Mouse (Mus musculus): Measurements from ENCODE around the gene Fbl.
"Not testable (repeated sequence)": the region's sequence is repeated elsewhere in the genome, so short reads cannot be mapped to it uniquely, and the experiment has no call there.

Fbl gene

GRCm38 (mm10) chr7:28169489-28170422 lies at the start of gene Fbl:
Gene Fbl, plus strand, starts transcription at chr7:28169710.
- DNase-seq = peak; percentile 94

- DNase-seq = no peak
Observed at GRCm38 (mm10) chr7:28129166-28129565, 40.3 kb upstream of the Fbl start, which contains the start of gene 9530053A07Rik. Gene 9530053A07Rik, plus strand, starts transcription at chr7:28129466.

GRCm38 (mm10) chr7:28137613-28138012 lies 31.9 kb upstream of the Fbl start:
- peak; percentile 13 for DNase-seq

GRCm38 (mm10) chr7:28148263-28148662 lies 21.2 kb upstream of the Fbl start:
- DNase-seq = peak; percentile 42

- DNase-seq = no peak
Observed at GRCm38 (mm10) chr7:28149841-28150240, 19.7 kb upstream of the Fbl start.

GRCm38 (mm10) chr7:28151584-28152221 lies 17.8 kb upstream of the Fbl start:
- DNase-seq = peak; percentile 22

- not testable (repeated sequence) for DNase-seq
Observed at GRCm38 (mm10) chr7:28153595-28153994, 15.9 kb upstream of the Fbl start.

GRCm38 (mm10) chr7:28159292-28159691 lies 10.2 kb upstream of the Fbl start:
- no peak for DNase-seq

GRCm38 (mm10) chr7:28159893-28160292 lies 9.6 kb upstream of the Fbl start:
- no peak for DNase-seq

GRCm38 (mm10) chr7:28161163-28161749 lies 8.3 kb upstream of the Fbl start:
- no peak for DNase-seq

GRCm38 (mm10) chr7:28165406-28165805 lies 4.1 kb upstream of the Fbl start:
- no peak for DNase-seq

GRCm38 (mm10) chr7:28168320-28169115 lies 992 bp upstream of the Fbl start:
- DNase-seq = peak; percentile 21

- no peak for DNase-seq
Observed at GRCm38 (mm10) chr7:28175358-28175757, 5.8 kb downstream of the Fbl start.

GRCm38 (mm10) chr7:28179228-28179627 lies 9.7 kb downstream of the Fbl start, which contains the start of gene Dyrk1b:
Gene Dyrk1b, plus strand, starts transcription at chr7:28179469.
- DNase-seq = peak; percentile 97

- peak; percentile 95 for DNase-seq
Observed at GRCm38 (mm10) chr7:28179741-28180377, 10.3 kb downstream of the Fbl start.

GRCm38 (mm10) chr7:28180890-28181289 lies 11.4 kb downstream of the Fbl start:
- DNase-seq = no peak

GRCm38 (mm10) chr7:28181376-28181775 lies 11.9 kb downstream of the Fbl start:
- DNase-seq = no peak

GRCm38 (mm10) chr7:28182320-28182719 lies 12.8 kb downstream of the Fbl start:
- DNase-seq = no peak

GRCm38 (mm10) chr7:28185884-28186283 lies 16.4 kb downstream of the Fbl start:
- DNase-seq = no peak

- DNase-seq = no peak
Observed at GRCm38 (mm10) chr7:28186631-28187030, 17.1 kb downstream of the Fbl start.

- no peak for DNase-seq
Observed at GRCm38 (mm10) chr7:28191489-28191888, 22.0 kb downstream of the Fbl start.

- DNase-seq = no peak
Observed at GRCm38 (mm10) chr7:28191903-28192302, 22.4 kb downstream of the Fbl start.
